Mouse (Mus musculus) lung, postnatal 0 days (tissue): Measurements from ENCODE around the gene Rbpj.

Source experiments
- CTCF ChIP-seq: IDR thresholded peaks from 2 replicates; pipeline ENCODE4 v1.5.1; 2016; ENCODE audit warnings: antibody characterized with exemption, mild to moderate bottlenecking
- EP300 ChIP-seq: IDR thresholded peaks from 2 replicates; pipeline ENCODE4 v1.6.1; 2016; ENCODE audit warnings: antibody characterized with exemption, mild to moderate bottlenecking, control low read depth

- TF ChIP-seq EP300 = no peak
- TF ChIP-seq CTCF = no peak
Observed at GRCm38 (mm10) chr5:53683916-53684315, 218.0 kb downstream of the Rbpj start.
